Mouse (Mus musculus): Measurements from ENCODE around the gene Jpt2.

GRCm38 (mm10) chr17:24898041-24898854 lies 62.2 kb downstream of the Jpt2 start:
- no peak for TF ChIP-seq CTCF (IDR thresholded peaks at IDR 0.05; ENCODE audit: low read depth, low read length)
- TF ChIP-seq POLR2A (IDR thresholded peaks at IDR 0.05; ENCODE audit: insufficient read depth, low read length): no peak
- no peak for TF ChIP-seq EP300 (IDR thresholded peaks at IDR 0.05; ENCODE audit: insufficient read depth, low read depth, low read length)

All from ES-Bruce4 (cell line).